Mouse (Mus musculus) gastrocnemius, postnatal 10 days (tissue): ENCODE measurements around the gene A730046J19Rik. TPM values are rescaled to one million over a fixed set of nuclear protein-coding genes. Genes with fewer than 3 reads are reported as not detected.

Source experiments
- DNase-seq: peaks from one replicate; pipeline ENCODE4 v3.0.0; 2021; ENCODE audit warnings: mixed read lengths
- long read RNA-seq, 2 experiments: library from polyadenylated mRNA; stranded (forward); transcript quantifications; one replicate each; pipeline ENCODE4 v2.0.0; 2021
- total RNA-seq, 2 experiments: library from RNA; stranded (reverse); gene quantifications; 2 replicates each; pipeline ENCODE4 v1.2.3; 2021

The A730046J19Rik gene
- under 1 TPM; 0.28 to 0.61 TPM for total RNA-seq
- long read RNA-seq, experiment 1, full-length matches to known transcripts = 1 of 1 reads
- long read RNA-seq, experiment 1, partial matches to known transcripts = 0 of 1 reads
- long read RNA-seq, experiment 1, other reads (novel, unspliced or antisense) = 0 of 1 reads
- long read RNA-seq, experiment 2, full-length matches to known transcripts = 1 of 1 reads
- long read RNA-seq, experiment 2, partial matches to known transcripts = 0 of 1 reads
- long read RNA-seq, experiment 2, other reads (novel, unspliced or antisense) = 0 of 1 reads

- DNase-seq = no peak
These were observed at the start of gene A730046J19Rik for GRCm38 (mm10) chrX:144153523-144153922. Gene A730046J19Rik (plus strand): TSS chrX:144153695.

DNA sequence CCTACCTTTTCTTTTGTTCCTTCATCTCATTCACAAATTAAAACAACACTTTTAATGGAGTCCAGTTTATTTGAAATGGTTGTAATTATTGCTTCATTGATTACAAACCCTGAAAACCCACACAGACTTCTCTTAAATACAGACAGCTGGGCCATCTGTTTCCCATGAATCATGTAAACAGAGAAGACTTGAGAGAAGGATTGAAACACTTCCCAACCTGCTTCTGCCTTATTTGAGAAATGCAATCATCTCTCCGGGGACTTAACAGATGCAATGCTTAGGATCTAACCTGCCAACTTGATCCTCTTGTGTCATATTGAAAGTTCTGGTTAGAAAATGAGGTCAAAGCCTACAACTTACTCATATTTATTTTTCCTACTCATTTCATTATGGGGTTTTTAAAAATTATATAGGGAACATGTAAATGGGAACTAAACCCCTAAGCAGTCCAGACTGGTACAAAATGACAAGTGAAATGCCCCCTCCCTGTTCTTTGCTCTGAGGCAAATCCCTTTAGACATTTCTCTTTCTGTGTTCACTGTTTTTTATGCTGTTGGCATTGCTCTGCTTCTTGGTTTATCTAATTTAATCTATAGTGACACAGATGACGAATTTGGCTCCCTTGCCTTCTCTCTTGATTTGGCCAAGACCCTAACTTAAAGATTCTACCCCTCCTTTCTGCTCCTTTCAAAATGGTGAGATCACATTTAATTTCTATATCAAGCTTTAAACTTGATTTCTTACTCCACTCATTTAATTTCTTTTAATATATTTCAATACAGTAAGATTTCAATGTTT, 48.7 kb upstream of the A730046J19Rik start:
- no peak for DNase-seq

- no peak for DNase-seq
These were observed 17.2 kb upstream of the A730046J19Rik start for GRCm38 (mm10) chrX:144136281-144136680.

DNA sequence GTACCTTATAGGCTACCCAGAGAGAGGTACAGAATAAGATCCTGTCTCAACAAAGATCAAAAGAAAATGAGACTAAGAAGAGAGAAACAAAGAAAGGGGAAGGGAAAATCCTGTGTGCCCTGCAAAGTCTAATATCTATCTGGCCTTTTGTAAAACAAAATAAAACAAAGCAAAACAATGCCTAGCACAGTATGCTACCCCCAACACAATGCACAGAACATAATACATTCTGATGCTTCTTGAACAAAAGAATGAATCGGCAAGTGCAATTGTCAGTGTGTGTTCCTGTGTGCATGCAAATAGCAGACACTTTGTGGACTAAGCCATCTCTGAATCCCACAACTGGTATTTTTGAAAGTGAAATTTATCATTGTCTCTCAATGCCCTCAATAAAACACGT, 3.5 kb upstream of the A730046J19Rik start:
- no peak for DNase-seq

DNA sequence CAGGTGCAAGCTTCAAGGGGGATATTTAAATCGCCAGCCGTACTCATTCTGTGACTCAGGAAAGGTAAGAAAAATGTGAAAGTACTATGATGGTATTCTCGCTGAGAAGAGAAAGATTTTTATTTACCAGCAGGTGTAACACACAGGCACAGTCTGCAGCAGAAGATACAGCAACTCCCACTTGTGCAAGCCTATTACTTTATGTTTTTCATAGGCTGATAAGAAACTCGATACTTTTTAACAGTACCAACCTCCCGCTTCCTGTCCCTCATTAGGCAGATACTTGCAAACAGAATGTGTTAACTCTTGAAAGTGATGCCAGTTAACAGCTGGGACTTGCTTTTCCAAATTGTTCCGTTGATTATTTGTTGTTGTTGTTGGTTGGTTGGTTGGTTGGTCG, 616 bp downstream of the A730046J19Rik start:
- DNase-seq = no peak

- DNase-seq = no peak
These were observed 9.4 kb downstream of the A730046J19Rik start for GRCm38 (mm10) chrX:144162936-144163335.

Other genes starting within 250 kb of the A730046J19Rik start
- gene Dcx, start 220.4 kb upstream of the A730046J19Rik start, total RNA-seq = 1 to 10 TPM; 3.0 to 3.2 TPM
- gene Alg13, start 164.1 kb downstream of the A730046J19Rik start, total RNA-seq = 1 to 10 TPM; 6.6 to 9.4 TPM